Mouse (Mus musculus) gastrocnemius, postnatal 14 days (tissue): ENCODE data around the gene Sptbn4. TPM values are rescaled to one million over a fixed set of nuclear protein-coding genes. Genes with fewer than 3 reads are reported as not detected.

Source experiments
- DNase-seq: peaks from one replicate; pipeline ENCODE4 v3.0.0; 2021; ENCODE audit warnings: mixed read lengths
- intact Hi-C: fragments of 180-260 bp; cut with DNase I; formaldehyde crosslinking; loops from one replicate; pipeline ENCODE4 v1.15.1; 2025; ENCODE audit warnings: low total_unique reads
- total RNA-seq, 2 experiments: library from RNA; stranded (reverse); gene quantifications; 2 replicates each; pipeline ENCODE4 v1.2.3; 2021

The Sptbn4 gene
- total RNA-seq, 2 experiments from 2014 or later = 0.04 to 0.06 TPM

DNA sequence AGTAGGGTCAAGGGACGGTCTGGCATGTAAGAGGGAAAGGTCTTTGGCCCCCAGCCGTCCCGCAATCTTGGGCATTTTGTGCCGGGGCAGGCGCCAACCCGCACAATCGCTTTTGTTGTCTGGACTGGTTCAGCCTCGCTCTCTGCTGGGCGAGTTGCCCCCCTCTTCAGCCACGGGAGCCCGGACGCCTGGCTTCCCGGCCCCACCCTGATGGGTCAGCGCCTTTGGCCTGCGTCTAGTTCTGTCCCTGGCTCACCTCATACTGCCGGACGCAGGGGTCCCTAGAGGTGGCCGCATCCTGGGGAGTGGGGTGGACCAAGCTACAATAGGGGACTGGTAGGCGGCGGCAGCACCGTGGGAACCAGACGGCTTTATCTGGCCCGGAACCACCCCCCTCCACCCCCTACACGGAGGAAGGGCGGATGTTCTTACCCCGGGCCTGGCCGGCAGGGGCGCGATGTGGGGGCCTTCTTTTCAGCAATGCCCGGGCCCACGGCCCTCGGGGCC, 113.0 kb downstream of the Sptbn4 start:
- intact Hi-C loops = no loop called here
- peak; percentile 74 for DNase-seq

DNA sequence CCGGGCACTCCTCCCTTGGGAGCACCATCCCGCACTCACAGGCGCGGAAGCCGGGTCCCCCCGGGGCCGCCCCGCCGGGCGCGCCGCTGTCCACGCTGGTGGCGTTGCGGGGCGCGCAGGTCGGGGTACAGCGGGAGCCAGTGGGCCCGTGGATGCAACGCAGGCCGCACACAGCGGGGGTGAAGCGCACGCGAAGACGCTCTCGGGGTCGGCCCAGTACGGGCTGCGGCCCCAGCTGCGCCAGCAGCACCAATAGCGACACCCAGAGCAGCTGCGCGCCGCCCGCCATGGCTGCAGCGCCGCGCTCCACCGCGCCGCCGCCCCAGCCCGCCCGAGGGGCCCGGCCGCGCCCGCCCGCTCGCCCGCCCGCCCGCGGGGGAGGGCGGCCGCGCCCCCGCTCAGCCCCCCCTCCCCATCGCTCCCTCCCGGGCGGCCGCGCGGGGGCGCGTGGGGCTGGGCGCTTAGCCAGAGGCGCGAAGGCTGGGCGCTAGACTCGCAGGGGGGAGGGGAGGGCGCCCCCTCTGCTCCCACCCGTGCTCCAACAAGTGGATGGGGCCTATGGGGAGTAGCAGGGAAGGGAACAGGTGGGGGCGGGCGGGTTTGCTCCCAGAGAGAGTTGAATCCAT, 114.1 kb downstream of the Sptbn4 start:
- DNase-seq = peak; percentile 52
- intact Hi-C loops = no loop called here

- intact Hi-C loops = no loop called here
Measured at GRCm38 (mm10) chr7:27332353-27333199, 114.9 kb downstream of the Sptbn4 start.

DNA sequence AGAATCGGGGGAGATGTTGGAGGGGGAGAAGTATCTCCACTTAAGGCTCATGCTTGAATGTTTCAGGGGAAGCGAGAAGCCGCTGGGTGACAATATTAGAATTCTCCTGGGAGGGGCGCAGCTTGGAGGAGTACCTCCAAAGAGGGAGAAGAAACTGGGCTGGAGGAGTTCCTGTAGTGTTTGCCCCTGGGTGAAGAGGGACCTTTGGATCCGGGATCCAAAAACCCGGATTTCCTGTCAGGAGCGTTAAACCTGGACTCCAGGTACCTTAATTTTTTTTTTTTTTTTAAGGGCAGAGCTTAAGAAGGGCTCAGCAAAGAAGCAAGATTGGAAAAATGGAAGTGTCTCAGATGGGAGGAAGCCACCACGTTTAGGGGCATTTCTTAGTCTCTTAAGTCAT, 115.6 kb downstream of the Sptbn4 start:
- intact Hi-C loops = no loop called here
- no peak for DNase-seq

More at GRCm38 (mm10) chr7:27332353-27333199, 114.9 kb downstream of the Sptbn4 start:
- DNase-seq = peak; percentile 92

- peak; percentile 63 for DNase-seq
- intact Hi-C loops = no loop called here
Measured at GRCm38 (mm10) chr7:27331541-27331851, 116.0 kb downstream of the Sptbn4 start.

DNA sequence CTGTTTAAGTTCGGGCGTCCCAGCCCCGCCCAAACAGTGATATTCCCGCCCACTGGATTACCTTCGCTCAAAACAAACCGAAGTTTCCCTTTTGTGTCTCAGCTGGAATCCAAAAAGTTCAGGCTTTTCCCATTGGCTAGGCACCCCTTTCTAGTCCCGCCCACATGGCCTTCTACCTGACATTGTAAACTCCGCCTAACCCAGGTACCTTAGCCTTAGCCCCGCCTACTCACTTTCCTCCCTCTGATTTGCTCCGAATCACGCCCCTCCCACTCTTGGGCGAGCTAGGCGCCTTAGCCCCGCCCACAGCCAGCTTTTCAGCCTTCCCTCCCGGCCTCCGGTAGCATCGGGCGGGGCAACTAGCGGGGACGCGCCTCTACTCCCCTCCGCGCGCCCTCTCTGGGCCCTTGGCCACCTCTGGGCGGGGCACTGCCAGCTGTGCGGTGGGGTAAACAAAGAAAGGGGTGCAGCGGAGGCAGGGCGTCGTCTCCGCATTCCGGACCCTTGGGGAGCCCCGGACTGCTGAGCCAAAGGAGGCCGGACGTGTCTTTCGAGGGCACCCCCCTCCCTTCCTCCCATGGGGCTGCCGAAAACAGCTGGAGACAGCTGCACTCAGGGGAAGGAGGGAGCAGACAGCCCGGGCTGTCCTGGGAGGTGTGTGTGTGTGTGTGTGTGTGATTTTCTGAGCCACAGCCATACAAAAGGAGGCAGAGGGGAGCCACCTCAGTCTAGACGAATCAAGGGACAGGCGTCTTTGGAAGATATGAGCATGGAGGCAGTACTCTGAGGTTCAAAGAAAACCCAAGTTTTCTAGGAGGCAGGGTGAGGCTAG, 116.6 kb downstream of the Sptbn4 start:
- intact Hi-C loops = no loop called here

DNA sequence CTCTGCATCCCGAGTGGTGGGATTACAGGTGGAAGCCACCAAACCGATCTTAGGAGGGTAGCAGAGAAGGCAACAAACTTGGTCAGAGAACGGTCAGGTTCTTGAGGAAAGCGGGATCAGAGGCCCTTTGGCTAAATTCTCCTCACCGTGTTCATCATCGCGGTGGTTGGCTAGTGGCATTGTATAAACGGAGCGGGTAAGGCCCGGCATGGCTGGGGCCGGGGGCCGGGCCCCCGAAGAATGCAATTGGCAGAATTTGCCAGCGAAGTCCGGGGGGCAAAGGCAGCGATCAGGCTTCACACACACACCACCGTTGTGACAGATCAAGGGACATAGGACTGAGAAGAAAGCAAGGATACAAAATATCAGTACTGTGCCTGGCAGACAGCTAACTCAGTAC, 117.5 kb downstream of the Sptbn4 start:
- intact Hi-C loops = loop anchor here (2.0 kb wide), 1 partner anchor 27 kb away; no protein-coding TSS in a partner anchor
- DNase-seq = no peak

More for the DNA sequence above, 116.6 kb downstream of the Sptbn4 start:
- peak; percentile 95 for DNase-seq

GRCm38 (mm10) chr7:27329326-27329947, 118.0 kb downstream of the Sptbn4 start:
- intact Hi-C loops = loop anchor here (2.0 kb wide), 1 partner anchor 27 kb away; no protein-coding TSS in a partner anchor
- peak; percentile 89 for DNase-seq

DNA sequence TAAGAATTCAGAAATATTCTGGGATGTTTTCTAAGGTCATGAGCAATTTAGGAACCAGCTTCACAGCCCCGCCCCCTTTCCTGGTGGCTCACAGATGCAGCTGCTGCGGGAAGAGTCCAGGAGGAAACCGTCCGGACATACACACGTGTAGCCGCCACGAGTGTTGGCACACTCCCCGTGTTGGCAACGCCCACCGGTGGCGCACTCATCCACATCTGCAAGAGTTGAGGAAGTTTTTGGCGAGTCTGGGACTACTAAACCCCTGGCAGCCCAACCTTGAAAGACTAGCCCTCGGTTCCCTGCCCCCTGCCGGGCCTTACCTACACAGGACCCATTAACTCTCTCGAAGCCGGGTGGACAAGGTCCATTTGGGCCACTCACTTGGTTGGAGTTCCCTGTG, 118.8 kb downstream of the Sptbn4 start:
- DNase-seq = peak; percentile 82

GRCm38 (mm10) chr7:27328161-27328560, 119.3 kb downstream of the Sptbn4 start:
- intact Hi-C loops = loop anchor here (2.0 kb wide), 1 partner anchor 25 kb away; no protein-coding TSS in a partner anchor
- no peak for DNase-seq

More for the DNA sequence above, 118.8 kb downstream of the Sptbn4 start:
- intact Hi-C loops = loop anchor here (2.0 kb wide), 1 partner anchor 26 kb away; no protein-coding TSS in a partner anchor

DNA sequence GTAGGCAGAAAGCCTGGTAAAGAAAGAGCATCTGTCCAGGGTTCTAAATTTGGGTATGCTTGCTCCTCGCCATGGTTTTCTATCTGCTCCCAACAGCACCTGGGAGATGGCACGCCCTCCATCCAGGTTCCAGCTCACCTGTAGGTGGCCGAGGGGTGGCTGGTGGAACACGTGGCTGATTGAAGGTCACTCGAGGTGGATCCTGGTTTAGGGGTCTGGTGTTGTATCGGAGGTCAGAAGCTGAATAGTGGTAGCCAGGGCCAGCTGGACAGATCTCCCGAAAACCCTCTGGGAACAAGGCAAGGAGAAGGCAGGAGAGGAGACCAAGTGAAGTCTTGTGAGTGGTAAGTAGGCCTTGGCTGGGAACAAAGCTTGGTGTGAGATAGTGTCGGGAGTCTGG, 120.0 kb downstream of the Sptbn4 start:
- intact Hi-C loops = no loop called here
- DNase-seq = no peak

- peak; percentile 64 for DNase-seq
- intact Hi-C loops = no loop called here
Measured at GRCm38 (mm10) chr7:27326101-27326880, 121.2 kb downstream of the Sptbn4 start.

DNA sequence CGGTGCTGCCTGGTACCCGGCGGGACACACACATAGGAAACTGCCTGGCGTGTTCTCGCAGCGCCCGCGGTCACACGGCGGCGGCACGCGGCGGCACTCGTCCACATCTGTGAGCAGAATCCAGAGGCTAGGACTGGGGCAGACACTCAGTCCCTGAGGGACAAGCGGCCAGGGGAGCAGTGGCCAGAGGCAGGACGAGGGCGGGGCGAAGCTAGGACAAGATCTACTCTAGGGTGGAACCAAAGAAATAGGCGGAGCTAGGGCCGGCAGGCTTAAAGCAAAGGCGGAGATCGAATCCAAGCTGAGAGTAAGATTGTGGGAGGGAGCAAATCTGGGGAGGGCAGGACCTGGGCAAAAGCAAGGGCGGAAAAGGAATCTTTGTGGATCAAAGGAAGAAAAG, 121.8 kb downstream of the Sptbn4 start:
- DNase-seq = peak; percentile 82
- intact Hi-C loops = no loop called here

DNA sequence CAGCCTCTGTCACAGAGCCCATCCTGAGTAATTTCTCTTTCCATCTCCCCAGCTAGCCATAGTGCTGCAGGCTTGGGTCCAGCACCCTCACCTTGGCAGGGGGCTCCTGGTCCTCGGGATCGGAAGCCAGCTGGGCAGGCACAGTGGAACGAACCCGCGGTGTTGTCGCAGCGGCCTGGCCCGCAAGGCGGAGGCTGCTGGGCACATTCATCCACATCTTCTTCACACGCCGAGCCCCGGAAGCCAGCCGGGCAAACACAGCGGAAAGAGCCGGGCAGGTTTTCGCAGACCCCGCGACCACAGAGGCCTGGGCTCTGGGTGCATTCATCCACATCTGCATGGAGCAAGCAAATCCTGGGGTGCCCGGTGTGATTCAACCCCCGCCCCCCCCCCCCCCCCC, 122.6 kb downstream of the Sptbn4 start:
- intact Hi-C loops = no loop called here
- no peak for DNase-seq

DNA sequence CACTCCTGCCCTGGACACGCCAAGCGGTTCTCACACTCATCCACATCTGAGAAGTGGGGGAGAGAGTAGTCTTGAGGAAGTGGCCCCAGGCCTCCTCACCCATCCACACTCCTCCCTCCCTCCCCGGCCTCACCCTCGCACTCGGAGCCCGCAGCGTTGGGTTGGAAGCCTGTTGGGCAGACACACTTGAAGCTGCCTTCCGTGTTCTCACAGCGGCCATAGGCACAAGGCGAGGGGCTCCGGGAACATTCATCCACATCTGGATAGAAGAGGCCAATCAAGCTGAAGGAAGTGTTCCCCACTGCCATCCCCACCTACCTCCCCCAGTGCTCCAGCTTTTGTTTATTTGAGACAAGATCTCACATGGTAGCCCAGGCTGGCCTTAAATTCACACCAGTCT, 123.3 kb downstream of the Sptbn4 start:
- DNase-seq = no peak
- intact Hi-C loops = no loop called here

- intact Hi-C loops = no loop called here
- DNase-seq = no peak
Measured at GRCm38 (mm10) chr7:27323001-27323400, 124.5 kb downstream of the Sptbn4 start.

DNA sequence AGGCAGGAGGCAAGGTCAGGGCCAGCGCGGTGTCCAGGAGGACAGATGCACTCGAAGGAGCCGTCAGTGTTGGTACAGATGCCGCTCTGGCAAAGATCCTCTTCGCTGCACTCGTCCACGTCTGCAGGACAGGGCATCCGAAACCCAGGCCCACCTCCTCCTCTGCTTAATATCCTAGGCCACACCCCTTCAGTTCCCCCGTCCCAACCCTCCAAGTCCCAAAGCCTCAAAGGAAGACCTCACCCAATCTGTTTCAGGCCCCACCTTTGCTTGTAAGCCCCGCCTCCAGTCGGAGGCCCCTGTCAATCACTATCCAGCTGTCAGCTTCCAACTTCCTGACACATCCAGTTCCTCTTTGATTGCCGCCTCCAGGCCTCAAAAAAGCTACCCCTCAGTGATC, 125.2 kb downstream of the Sptbn4 start:
- no peak for DNase-seq
- intact Hi-C loops = no loop called here

DNA sequence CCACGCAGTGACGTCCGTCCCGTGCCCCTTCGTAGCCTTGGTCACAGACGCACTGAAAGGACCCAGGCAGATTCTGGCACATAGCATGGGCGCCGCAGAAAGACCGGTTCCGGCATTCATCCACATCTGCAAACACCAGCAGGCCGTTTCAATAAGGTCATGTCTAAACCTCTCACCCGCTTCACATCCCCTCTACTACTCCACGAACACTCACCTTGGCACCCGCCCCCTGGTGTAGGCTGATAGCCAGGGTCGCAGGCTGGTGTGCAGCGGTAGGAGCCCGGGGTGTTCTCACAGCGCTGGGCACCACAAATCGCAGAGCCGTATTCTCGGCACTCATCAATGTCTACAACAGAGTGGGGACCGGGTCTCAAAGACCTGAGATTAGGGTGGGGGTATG, 128.1 kb downstream of the Sptbn4 start:
- DNase-seq = no peak
- intact Hi-C loops = no loop called here

- DNase-seq = peak; percentile 86
- intact Hi-C loops = no loop called here
Measured at GRCm38 (mm10) chr7:27315958-27316357, 131.5 kb downstream of the Sptbn4 start.
